Mouse (Mus musculus): ENCODE measurements around the gene Slc35d3. TPM values are rescaled to one million over a fixed set of nuclear protein-coding genes. Genes with fewer than 3 reads are reported as not detected.

Gene Slc35d3
- polyA plus RNA-seq, 1 experiment from 2014 or later, result 0.63 TPM

DNA sequence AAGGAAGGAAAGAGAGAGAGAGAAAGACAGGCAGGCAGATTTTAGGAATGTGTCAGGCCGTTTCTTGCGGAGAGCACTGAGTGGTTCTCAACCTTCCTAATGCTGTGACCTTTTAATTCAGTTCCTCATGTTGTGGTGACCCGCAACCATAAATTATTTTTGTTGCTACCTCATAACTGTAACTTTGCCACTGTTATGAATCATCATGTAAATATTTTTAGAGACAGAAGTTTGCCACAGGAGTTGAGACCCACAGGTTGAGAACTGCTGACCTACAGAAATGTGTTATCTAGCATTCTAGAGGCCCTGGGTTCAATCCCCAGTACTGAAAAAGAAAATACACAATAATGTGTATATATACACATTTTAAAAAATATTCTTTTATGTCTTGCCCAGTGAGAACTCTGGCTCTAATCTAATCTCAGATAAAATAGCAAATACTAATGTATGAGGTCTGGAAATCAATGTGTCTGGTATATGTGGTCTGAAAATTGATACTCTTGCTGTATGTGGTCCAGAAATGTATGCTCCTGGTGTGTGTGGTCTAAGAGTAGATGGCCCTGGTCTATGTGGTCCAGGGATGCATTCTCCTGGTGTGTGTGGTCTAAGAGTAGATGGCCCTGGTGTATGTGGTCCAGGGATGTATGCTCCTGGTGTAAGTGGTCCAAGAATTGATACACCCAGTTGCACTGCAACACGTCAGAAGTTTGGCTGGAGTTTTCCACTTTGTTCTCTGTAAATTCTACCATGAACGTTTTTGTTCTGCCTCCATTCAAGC is 20.0 kb downstream of the Slc35d3 start:
- H3K27me3 ChIP-seq, result no peaks in the 10 kb centered on the region

DNA sequence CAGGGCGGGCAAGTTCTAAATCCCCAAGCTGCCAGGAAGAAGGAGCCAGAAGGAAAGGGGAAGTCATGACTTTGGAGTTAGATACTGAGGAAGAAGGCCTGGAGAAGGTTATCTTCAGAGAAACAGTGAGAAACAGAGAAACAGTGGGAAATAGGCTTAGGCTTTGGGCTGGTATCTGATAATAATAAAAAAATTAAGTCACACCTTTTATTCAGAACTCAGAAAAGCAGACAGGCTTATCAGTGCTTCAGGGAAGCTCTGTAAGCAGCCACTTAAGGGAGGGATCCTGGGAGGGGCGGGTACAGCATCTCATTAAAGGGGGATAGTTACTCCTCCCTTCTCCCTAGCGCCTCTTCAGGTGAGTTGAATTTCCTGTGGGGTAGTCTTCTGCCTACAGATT is 30.3 kb downstream of the Slc35d3 start:
- Histone ChIP-seq H3K4me2 (replicated peaks) (no peak overlapping the region), H3K4me3 (no peak overlapping the region), H3K36me3 (no peaks in the 10 kb centered on the region), H3K4me1 (no peaks in the 10 kb centered on the region; the same call in 1 of the 2 replicates), H3K9me3 (no peaks in the 10 kb centered on the region), H3K27ac (replicated peaks) (no peak overlapping the region), H3K27me3 (no peaks in the 10 kb centered on the region), H3K9ac (replicated peaks) (no peak overlapping the region)
- no peak for ATAC-seq (ENCODE audit: low FRiP score, low read depth)
- 44% methylated on average over 3 of the region's 3 CpGs for WGBS

More for the DNA sequence above, 20.0 kb downstream of the Slc35d3 start:
- Histone ChIP-seq H3K4me3 (no peak overlapping the region), H3K4me2 (replicated peaks) (no peak overlapping the region), H3K36me3 (no peaks in the 10 kb centered on the region), H3K4me1 (peaks cover 6% of the 10 kb centered on the region; the same call in 1 of the 2 replicates), H3K9ac (replicated peaks) (no peak overlapping the region), H3K9me3 (no peaks in the 10 kb centered on the region), H3K27ac (replicated peaks) (no peak overlapping the region)
- no peak for ATAC-seq (ENCODE audit: low FRiP score, low read depth)
- 90% methylated on average over 5 of the region's 5 CpGs for WGBS

- 61% methylated on average over 16 of the region's 16 CpGs for WGBS
- H3K36me3 ChIP-seq, result no peaks in the 10 kb centered on the region
- 0 out of 2 replicates have a peak, but pooled peaks cover 5% of the 10 kb centered on the region for H3K27me3 ChIP-seq
- H3K27ac ChIP-seq (replicated peaks), result no peak overlapping the region
- H3K4me1 ChIP-seq, result peaks cover 4% of the 10 kb centered on the region; the same call in 1 of the 2 replicates
- H3K4me2 ChIP-seq (replicated peaks), result no peak overlapping the region
- H3K9me3 ChIP-seq, result no peaks in the 10 kb centered on the region
- no peak for ATAC-seq (ENCODE audit: low FRiP score, low read depth)
- no peak overlapping the region for H3K4me3 ChIP-seq
- H3K9ac ChIP-seq (replicated peaks), result no peak overlapping the region
Observed at GRCm38 (mm10) chr10:19818723-19819355, 32.4 kb downstream of the Slc35d3 start.

DNA sequence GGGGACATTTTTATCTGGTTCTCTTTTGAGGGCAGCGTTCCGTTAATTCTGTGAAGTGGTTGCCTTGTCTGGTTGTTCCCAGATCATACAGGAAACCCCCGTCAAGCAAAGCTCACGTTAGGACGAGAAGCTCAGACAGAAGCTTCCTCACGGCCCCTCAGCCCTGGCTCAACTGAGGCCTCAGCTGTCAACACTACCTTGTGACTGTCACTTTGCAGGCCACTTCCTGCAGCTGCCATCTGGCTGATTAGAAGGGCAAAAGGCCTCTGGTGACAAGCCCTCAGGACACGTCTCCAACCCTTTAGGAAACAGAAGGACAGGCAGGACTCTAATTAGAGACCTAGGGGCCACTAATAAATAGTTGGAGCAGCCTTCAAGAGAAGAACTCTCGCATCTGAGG is 35.9 kb downstream of the Slc35d3 start:
- 0 out of 2 replicates have a peak, but pooled peaks cover 5% of the 10 kb centered on the region for H3K27me3 ChIP-seq

DNA sequence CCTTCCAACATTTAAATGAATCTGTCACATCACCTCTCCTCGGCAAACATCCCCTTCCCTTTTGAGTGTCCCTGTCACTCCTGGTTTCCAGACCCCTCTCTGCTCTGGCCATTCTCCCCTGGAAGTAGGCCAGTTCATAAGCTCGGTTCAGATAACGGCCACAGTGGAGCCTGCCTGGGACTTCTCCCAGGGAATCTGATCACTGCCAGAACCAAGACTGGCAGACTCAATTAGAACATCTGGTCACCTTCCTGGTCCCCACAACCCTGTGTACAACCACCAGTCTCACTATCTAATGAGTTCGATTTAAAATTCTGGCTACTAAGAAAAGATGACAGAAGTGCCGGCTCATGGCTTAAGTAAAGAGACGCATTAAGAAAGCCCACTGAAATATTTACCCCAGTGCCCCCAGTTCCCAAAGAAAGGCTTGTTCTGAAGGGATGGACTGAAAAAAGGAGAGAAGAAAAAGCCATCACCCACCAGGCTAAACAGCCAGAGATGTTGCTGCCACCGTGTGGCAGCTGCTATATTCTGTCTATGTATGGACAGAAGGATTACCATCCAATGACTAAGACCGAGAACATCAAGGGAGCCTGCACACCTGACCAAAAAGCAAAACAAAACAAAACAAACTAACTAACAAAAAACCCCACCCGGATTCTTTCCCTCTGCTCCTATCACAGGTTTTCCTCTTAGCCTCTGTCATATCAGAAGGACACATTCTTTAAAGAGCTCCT is 39.7 kb downstream of the Slc35d3 start:
- WGBS, result 62% methylated on average over 9 of the region's 9 CpGs

More for the DNA sequence above, 35.9 kb downstream of the Slc35d3 start:
- 61% methylated on average over 8 of the region's 8 CpGs for WGBS
- no peak overlapping the region for H3K4me3 ChIP-seq
- no peak for ATAC-seq (ENCODE audit: low FRiP score, low read depth)
- H3K9me3 ChIP-seq, result no peaks in the 10 kb centered on the region
- H3K27ac ChIP-seq (replicated peaks), result no peak overlapping the region
- H3K4me2 ChIP-seq (replicated peaks), result no peak overlapping the region
- peaks cover 4% of the 10 kb centered on the region; the same call in 1 of the 2 replicates for H3K4me1 ChIP-seq
- no peaks in the 10 kb centered on the region for H3K36me3 ChIP-seq
- H3K9ac ChIP-seq (replicated peaks), result no peak overlapping the region

DNA sequence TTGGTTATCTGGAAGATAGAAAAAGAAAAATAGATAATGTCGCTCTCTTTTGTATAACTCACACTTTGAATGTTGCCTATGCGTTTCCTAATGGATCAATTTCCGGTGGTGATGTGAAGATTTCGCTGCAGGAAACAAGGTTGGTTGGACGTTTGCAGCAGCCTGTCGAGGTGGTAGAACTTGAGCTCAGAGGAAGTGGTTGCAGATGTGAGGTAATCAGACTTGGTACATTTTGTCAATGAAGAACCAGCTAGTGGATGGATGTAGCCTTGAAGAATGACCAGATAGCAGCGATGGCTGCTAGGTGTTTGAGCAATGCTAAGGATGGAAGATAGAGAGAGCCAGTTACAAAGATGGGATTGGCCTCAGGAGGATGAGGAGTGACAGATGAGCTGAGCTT is 46.5 kb downstream of the Slc35d3 start:
- H3K4me2 ChIP-seq (replicated peaks), result no peak overlapping the region
- H3K4me3 ChIP-seq, result no peak overlapping the region
- H3K27ac ChIP-seq (replicated peaks), result no peak overlapping the region
- H3K4me1 ChIP-seq, result no peaks in the 10 kb centered on the region
- H3K9me3 ChIP-seq, result no peaks in the 10 kb centered on the region
- no peak overlapping the region for H3K9ac ChIP-seq (replicated peaks)
- no peaks in the 10 kb centered on the region for H3K36me3 ChIP-seq
- H3K27me3 ChIP-seq, result no peaks in the 10 kb centered on the region
- ATAC-seq (ENCODE audit: low FRiP score, low read depth), result no peak
- 94% methylated on average over 7 of the region's 7 CpGs for WGBS

More for the DNA sequence above, 39.7 kb downstream of the Slc35d3 start:
- no peak overlapping the region for H3K4me2 ChIP-seq (replicated peaks)
- H3K36me3 ChIP-seq, result no peaks in the 10 kb centered on the region
- H3K27ac ChIP-seq (replicated peaks), result no peak overlapping the region
- H3K4me3 ChIP-seq, result no peak overlapping the region
- H3K27me3 ChIP-seq, result 0 out of 2 replicates have a peak, but pooled peaks cover 5% of the 10 kb centered on the region
- ATAC-seq (ENCODE audit: low FRiP score, low read depth), result no peak
- no peaks in the 10 kb centered on the region for H3K9me3 ChIP-seq
- peaks cover 4% of the 10 kb centered on the region; the same call in 1 of the 2 replicates for H3K4me1 ChIP-seq
- no peak overlapping the region for H3K9ac ChIP-seq (replicated peaks)

GRCm38 (mm10) chr10:19802958-19803357 is 48.3 kb downstream of the Slc35d3 start:
- Histone ChIP-seq H3K36me3 (no peaks in the 10 kb centered on the region), H3K4me2 (replicated peaks) (no peak overlapping the region), H3K27ac (replicated peaks) (no peak overlapping the region), H3K4me3 (no peak overlapping the region), H3K4me1 (no peaks in the 10 kb centered on the region), H3K9ac (replicated peaks) (no peak overlapping the region), H3K27me3 (no peaks in the 10 kb centered on the region), H3K9me3 (no peaks in the 10 kb centered on the region)
- 82% methylated on average over 7 of the region's 7 CpGs for WGBS
- ATAC-seq (ENCODE audit: low FRiP score, low read depth), result no peak

Other genes with a start within 250 kb of the Slc35d3 start
- gene Il22ra2, start 229.5 kb downstream of the Slc35d3 start, polyA plus RNA-seq (2016; fragmentation: Nextera tagmentation; extraction: Ambion mirVana), result not detected in 2 replicates
- 0.10 TPM in 1 of 2 replicates, not detected in the other for gene Il20ra, start 138.9 kb downstream of the Slc35d3 start, polyA plus RNA-seq (2016; fragmentation: Nextera tagmentation; extraction: Ambion mirVana)
- gene Pex7, start 56.2 kb upstream of the Slc35d3 start, polyA plus RNA-seq (2016; fragmentation: Nextera tagmentation; extraction: Ambion mirVana), result 26.8 and 29.8 TPM in 2 replicates
- 0.48 and 0.82 TPM in 2 replicates for gene Map3k5, start 83.0 kb upstream of the Slc35d3 start, polyA plus RNA-seq (2016; fragmentation: Nextera tagmentation; extraction: Ambion mirVana)

Measured in midbrain, embryonic 12.5 days (tissue).